Mouse (Mus musculus) limb, embryonic 11.5 days (tissue): ENCODE measurements around the gene Hacd2. TPM values are rescaled to one million over a fixed set of nuclear protein-coding genes. Genes with fewer than 3 reads are reported as not detected.

Experiments used
- ATAC-seq: fragments of 200-750 bp; cut with Nextera tagmentation; 2 replicates; pipeline ENCODE4 v1.8.0; 2017; ENCODE audit warnings: low read depth; ENCODE audit not compliant: insufficient number of reproducible peaks, low FRiP score, low TSS enrichment
- DNase-seq: peaks from one replicate; pipeline ENCODE4 v3.0.0-alpha.2; 2015; ENCODE audit warnings: low spot score
- H3K27ac ChIP-seq: fragments of 300-500 bp; sonication (generic); replicated peaks from 2 replicates; pipeline ENCODE4 v1.5.1; 2014; ENCODE audit warnings: low read depth, mild to moderate bottlenecking, low read length
- H3K27me3 ChIP-seq: fragments of 300-500 bp; sonication (generic); 2 replicates; pipeline ENCODE4 v1.6.1; 2014; ENCODE audit warnings: mild to moderate bottlenecking, low read length, mixed read lengths; ENCODE audit not compliant: control insufficient read depth, insufficient read depth
- H3K36me3 ChIP-seq: fragments of 300-500 bp; sonication (generic); 2 replicates; pipeline ENCODE4 v1.6.1; 2014; ENCODE audit warnings: mild to moderate bottlenecking, low read length, moderate library complexity, mixed read lengths; ENCODE audit not compliant: control insufficient read depth, insufficient read depth
- H3K4me1 ChIP-seq: fragments of 300-500 bp; sonication (generic); 2 replicates; pipeline ENCODE4 v1.6.1; 2014; ENCODE audit warnings: low read length, mixed read lengths; ENCODE audit not compliant: control insufficient read depth, insufficient read depth
- H3K4me2 ChIP-seq: fragments of 300-500 bp; sonication (generic); 2 replicates; pipeline ENCODE4 v1.6.1; 2014; ENCODE audit warnings: low read depth, mild to moderate bottlenecking, moderate library complexity; ENCODE audit not compliant: severe bottlenecking
- H3K4me3 ChIP-seq: fragments of 300-500 bp; sonication (generic); 2 replicates; pipeline ENCODE4 v1.5.1; 2014; ENCODE audit warnings: low read depth, low read length
- H3K9ac ChIP-seq: fragments of 300-500 bp; sonication (generic); 2 replicates; pipeline ENCODE4 v1.6.1; 2014; ENCODE audit warnings: mild to moderate bottlenecking, low read length
- H3K9me3 ChIP-seq: fragments of 300-500 bp; sonication (generic); 2 replicates; pipeline ENCODE4 v1.6.1; 2016; ENCODE audit warnings: low read length; ENCODE audit not compliant: control insufficient read depth
- WGBS: fragments of 180-500 bp; shearing (Covaris S2); extraction: QIAGEN DNeasy Blood & Tissue Kit; methylation state at CpG from one replicate; pipeline ENCODE4 v1.1.7; 2014; 5-methylcytosine and 5-hydroxymethylcytosine counted together
- polyA plus RNA-seq: library from polyadenylated mRNA; unstranded; fragments of >200 nt; fragmentation: Nextera tagmentation; extraction: Ambion mirVana; gene quantifications from 2 replicates; pipeline ENCODE4 v1.2.1, GENCODE M21; 2014

The Hacd2 gene
- polyA plus RNA-seq, 1 experiment from 2014 or later, result 37.0 TPM

- no peak overlapping the region for H3K4me2 ChIP-seq
- H3K4me1 ChIP-seq, result no peaks in the 10 kb centered on the region
- no peak overlapping the region for H3K27ac ChIP-seq
- DNase-seq, result no peak
- H3K36me3 ChIP-seq, result no peaks in the 10 kb centered on the region
- no peak overlapping the region for H3K4me3 ChIP-seq
- H3K9ac ChIP-seq, result no peak overlapping the region
- WGBS, result 100% methylated on average over 1 of the region's 1 CpGs
- H3K9me3 ChIP-seq, result no peaks in the 10 kb centered on the region
- ATAC-seq, result no peak
- no peaks in the 10 kb centered on the region for H3K27me3 ChIP-seq
These were observed 30.0 kb downstream of the Hacd2 start for GRCm38 (mm10) chr16:35052191-35052590.

DNA sequence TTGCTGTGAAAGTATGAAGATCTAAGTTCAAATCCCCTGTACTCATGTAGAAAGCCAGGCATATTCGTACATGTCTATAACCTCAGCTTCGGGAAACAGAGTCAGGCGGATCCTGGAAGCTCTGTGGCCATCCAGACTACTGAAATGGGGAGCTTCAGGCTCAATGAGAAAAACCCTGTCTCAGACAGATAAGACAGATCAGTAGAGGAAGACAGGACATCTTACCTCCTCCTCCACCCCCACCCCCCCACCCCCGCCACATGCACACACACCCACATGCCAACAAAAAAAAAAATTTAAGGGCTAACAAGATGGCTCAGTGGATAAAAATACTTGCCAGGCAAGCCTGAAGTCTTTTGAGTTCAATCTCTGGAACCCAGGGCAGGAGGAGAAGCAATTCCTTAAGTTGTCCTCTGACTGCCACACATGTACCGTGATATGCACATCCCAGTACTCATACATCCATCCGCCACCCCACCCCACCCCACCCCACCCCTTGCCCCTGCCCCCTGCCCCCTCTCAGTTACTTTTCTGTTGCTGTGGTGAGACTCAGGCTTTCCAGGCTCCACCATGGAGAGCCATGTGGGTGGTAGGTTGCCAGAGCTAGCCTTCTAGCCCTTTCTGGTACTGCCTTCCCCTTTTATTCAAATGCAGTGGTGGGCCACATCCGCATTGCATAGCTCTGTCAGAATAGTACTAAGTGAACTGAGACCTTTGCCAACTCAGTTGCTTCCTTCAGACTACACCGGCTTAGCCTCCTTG lies 32.4 kb downstream of the Hacd2 start:
- 88% methylated on average over 8 of the region's 8 CpGs for WGBS
- ATAC-seq, result no peak
- no peaks in the 10 kb centered on the region for H3K4me1 ChIP-seq

DNA sequence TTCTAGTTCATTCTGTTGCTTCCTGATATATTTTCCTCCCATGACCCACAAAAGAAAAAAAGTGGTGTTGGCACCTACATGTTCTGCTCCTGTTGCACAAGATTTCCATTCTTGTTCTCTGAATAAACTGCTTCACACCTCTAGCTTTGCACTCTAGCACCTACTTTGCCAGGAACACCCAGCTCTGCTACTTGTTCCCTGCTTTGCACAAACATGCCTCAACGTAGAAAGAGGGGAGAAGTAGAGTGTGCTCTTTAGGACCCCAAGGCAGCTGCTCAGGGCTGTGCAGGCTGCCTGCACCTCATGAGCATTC lies 32.9 kb downstream of the Hacd2 start:
- ATAC-seq, result no peak
- H3K27ac ChIP-seq, result no peak overlapping the region
- no peak for DNase-seq
- H3K36me3 ChIP-seq, result no peaks in the 10 kb centered on the region
- no peaks in the 10 kb centered on the region for H3K27me3 ChIP-seq
- H3K4me2 ChIP-seq, result no peak overlapping the region
- no peak overlapping the region for H3K9ac ChIP-seq
- 77% methylated on average over 1 of the region's 1 CpGs for WGBS
- H3K4me1 ChIP-seq, result no peaks in the 10 kb centered on the region
- H3K9me3 ChIP-seq, result no peaks in the 10 kb centered on the region
- no peak overlapping the region for H3K4me3 ChIP-seq

More for the DNA sequence above, 32.4 kb downstream of the Hacd2 start:
- Histone ChIP-seq H3K36me3 (no peaks in the 10 kb centered on the region), H3K27ac (no peak overlapping the region), H3K27me3 (no peaks in the 10 kb centered on the region), H3K4me3 (no peak overlapping the region), H3K9ac (no peak overlapping the region), H3K4me2 (no peak overlapping the region), H3K9me3 (no peaks in the 10 kb centered on the region)
- no peak for DNase-seq

DNA sequence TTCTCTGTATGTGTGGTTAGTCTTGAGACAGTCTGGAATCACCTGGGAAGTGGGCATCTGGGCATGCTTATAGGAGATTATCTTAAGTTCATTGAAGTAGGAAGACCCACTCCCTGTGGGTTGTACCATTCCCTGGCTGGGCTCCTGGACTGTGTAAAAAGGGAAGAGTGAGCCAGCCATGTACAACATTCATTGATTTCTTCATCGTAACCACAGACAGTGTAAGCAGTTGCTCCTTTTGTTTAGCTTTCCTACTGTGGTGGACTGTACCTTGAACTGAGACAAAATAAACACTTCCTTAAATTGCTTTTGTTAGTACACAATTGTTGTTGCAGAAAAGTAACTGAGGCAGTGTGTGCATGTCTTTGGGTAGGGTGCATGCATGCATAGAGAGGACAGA lies 33.6 kb downstream of the Hacd2 start:
- 100% methylated on average over 1 of the region's 1 CpGs for WGBS
- Histone ChIP-seq H3K9me3 (no peaks in the 10 kb centered on the region), H3K27ac (no peak overlapping the region), H3K9ac (no peak overlapping the region), H3K4me3 (no peak overlapping the region), H3K4me2 (no peak overlapping the region), H3K36me3 (no peaks in the 10 kb centered on the region), H3K27me3 (no peaks in the 10 kb centered on the region), H3K4me1 (no peaks in the 10 kb centered on the region)
- ATAC-seq, result no peak
- no peak for DNase-seq

- H3K36me3 ChIP-seq, result no peaks in the 10 kb centered on the region
- no peak overlapping the region for H3K9ac ChIP-seq
- ATAC-seq (no peak), DNase-seq (peak; percentile 28)
- H3K27me3 ChIP-seq, result no peaks in the 10 kb centered on the region
- H3K4me1 ChIP-seq, result no peaks in the 10 kb centered on the region
- H3K4me3 ChIP-seq, result no peak overlapping the region
- WGBS, result 35% methylated on average over 5 of the region's 5 CpGs
- H3K27ac ChIP-seq, result no peak overlapping the region
- H3K4me2 ChIP-seq, result no peak overlapping the region
- no peaks in the 10 kb centered on the region for H3K9me3 ChIP-seq
These were observed 34.1 kb downstream of the Hacd2 start for GRCm38 (mm10) chr16:35056306-35056705.

- H3K27me3 ChIP-seq, result no peaks in the 10 kb centered on the region
- no peak overlapping the region for H3K27ac ChIP-seq
- H3K4me3 ChIP-seq, result no peak overlapping the region
- H3K4me2 ChIP-seq, result no peak overlapping the region
- DNase-seq (no peak), ATAC-seq (no peak)
- no peak overlapping the region for H3K9ac ChIP-seq
- H3K4me1 ChIP-seq, result no peaks in the 10 kb centered on the region
- no peaks in the 10 kb centered on the region for H3K36me3 ChIP-seq
- 88% methylated on average over 3 of the region's 3 CpGs for WGBS
- H3K9me3 ChIP-seq, result no peaks in the 10 kb centered on the region
These were observed 34.6 kb downstream of the Hacd2 start for GRCm38 (mm10) chr16:35056786-35057185.

DNA sequence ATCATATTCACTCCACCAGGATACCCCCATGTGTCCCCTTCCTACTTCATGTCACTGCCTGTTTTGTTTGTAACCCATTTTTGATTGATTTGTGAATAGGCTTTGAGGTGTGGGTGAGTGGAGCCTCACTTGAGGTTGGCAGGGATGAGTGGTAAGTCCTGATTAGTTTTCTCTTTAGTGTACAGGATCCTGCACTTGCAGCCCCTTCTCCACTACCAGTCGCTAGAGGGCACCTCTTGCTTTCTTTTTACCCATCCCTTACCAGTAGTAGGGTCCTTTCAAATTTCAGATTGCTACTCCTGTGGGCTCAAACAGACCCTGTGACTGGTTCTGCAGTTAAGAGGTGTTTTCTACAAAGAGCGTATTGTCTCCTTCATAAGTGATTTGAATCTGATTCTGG lies 38.8 kb downstream of the Hacd2 start:
- 62% methylated on average over 2 of the region's 2 CpGs for WGBS
- H3K27me3 ChIP-seq, result no peaks in the 10 kb centered on the region
- H3K4me2 ChIP-seq, result no peak overlapping the region
- no peaks in the 10 kb centered on the region for H3K9me3 ChIP-seq
- ATAC-seq, result no peak
- H3K9ac ChIP-seq, result no peak overlapping the region
- no peak overlapping the region for H3K4me3 ChIP-seq
- H3K36me3 ChIP-seq, result no peaks in the 10 kb centered on the region
- H3K4me1 ChIP-seq, result no peaks in the 10 kb centered on the region
- H3K27ac ChIP-seq, result no peak overlapping the region
- DNase-seq, result peak; percentile 46

GRCm38 (mm10) chr16:35065724-35066123 lies 43.5 kb downstream of the Hacd2 start:
- Histone ChIP-seq H3K9ac (no peak overlapping the region), H3K9me3 (no peaks in the 10 kb centered on the region), H3K27ac (no peak overlapping the region), H3K4me1 (0 out of 2 replicates have a peak, but pooled peaks cover 2% of the 10 kb centered on the region), H3K27me3 (no peaks in the 10 kb centered on the region), H3K36me3 (no peaks in the 10 kb centered on the region), H3K4me2 (no peak overlapping the region), H3K4me3 (no peak overlapping the region)
- no peak for ATAC-seq
- no peak for DNase-seq
- 90% methylated on average over 6 of the region's 6 CpGs for WGBS

DNA sequence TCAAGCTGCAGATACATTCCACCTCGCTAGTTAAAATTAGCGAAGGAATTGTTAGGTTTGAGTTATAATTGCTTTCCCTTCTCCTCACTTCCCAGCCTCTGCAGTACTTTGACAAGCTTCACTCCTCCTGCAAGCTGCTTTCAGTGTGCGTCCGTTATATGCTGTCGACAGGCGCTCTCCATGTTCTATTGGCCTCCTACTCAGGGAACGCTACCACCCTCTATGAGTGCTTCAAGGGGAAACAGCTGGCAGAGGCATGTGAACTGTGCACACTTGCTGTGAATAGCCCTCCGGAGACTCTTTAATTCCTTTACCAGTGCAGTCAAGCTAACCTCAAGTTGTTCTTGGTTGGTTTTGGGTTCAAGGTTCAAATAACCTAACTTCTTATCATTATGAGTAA lies 44.9 kb downstream of the Hacd2 start:
- 0 out of 2 replicates have a peak, but pooled peaks cover 2% of the 10 kb centered on the region for H3K4me1 ChIP-seq
- H3K27me3 ChIP-seq, result no peaks in the 10 kb centered on the region
- ATAC-seq (no peak), DNase-seq (peak; percentile 50)
- no peak overlapping the region for H3K4me2 ChIP-seq
- H3K36me3 ChIP-seq, result no peaks in the 10 kb centered on the region
- WGBS, result 53% methylated on average over 8 of the region's 8 CpGs
- no peak overlapping the region for H3K9ac ChIP-seq
- H3K4me3 ChIP-seq, result no peak overlapping the region
- H3K9me3 ChIP-seq, result no peaks in the 10 kb centered on the region
- H3K27ac ChIP-seq, result no peak overlapping the region
